24 mouse cellular contexts compared by ENCODE assay signal in genomic region chr2:171595240-171595639, GRCm38 (mm10).
DNase-seq lines count a peak whose midpoint lies in the region; ATAC-seq and TF ChIP-seq lines count a peak whose summit lies in the region.
"Had no signal": no experiment of that assay in that cellular context is flagged by ENCODE, and none has a peak within 500 bp of the region (broad histone marks: within the 10 kb centered on the region; RNA-seq: fewer than 3 reads in every experiment).

No protein-coding gene starts in this region.

- WGBS in heart, embryonic 13.5 days, result 48% methylated on average over 5 of the region's 5 CpGs
- 30% methylated on average over 5 of the region's 5 CpGs for WGBS in heart, postnatal 0 days
- 82% methylated on average over 5 of the region's 5 CpGs for WGBS in hindbrain, embryonic 10.5 days
- 77% methylated on average over 5 of the region's 5 CpGs for WGBS in hindbrain, embryonic 11.5 days

- no peaks in the 10 kb centered on the region for H3K36me3 ChIP-seq in heart, embryonic 13.5 days
- no peaks in the 10 kb centered on the region for H3K36me3 ChIP-seq in heart, postnatal 0 days (replicated peaks; ENCODE audit: control insufficient read depth, insufficient read depth, low read length)
- H3K36me3 ChIP-seq in hindbrain, embryonic 10.5 days, result no peaks in the 10 kb centered on the region
- no peaks in the 10 kb centered on the region for H3K36me3 ChIP-seq in hindbrain, embryonic 11.5 days (ENCODE audit: control insufficient read depth, insufficient read depth, low read length)
- H3K36me3 ChIP-seq: embryonic facial prominence, embryonic 10.5 days; embryonic facial prominence, embryonic 12.5 days; forebrain, embryonic 15.5 days; G1E had no signal

- H3K4me3 ChIP-seq in heart, embryonic 13.5 days, result no peak overlapping the region
- no peak overlapping the region for H3K4me3 ChIP-seq in heart, postnatal 0 days (ENCODE audit: low read depth, low read length)
- H3K4me3 ChIP-seq in hindbrain, embryonic 10.5 days, result no peak overlapping the region
- H3K4me3 ChIP-seq in hindbrain, embryonic 11.5 days (ENCODE audit: low read depth, low read length), result no peak overlapping the region
- H3K4me3 ChIP-seq: embryonic facial prominence, embryonic 10.5 days; embryonic facial prominence, embryonic 12.5 days; forebrain, embryonic 13.5 days; forebrain, embryonic 15.5 days had no signal

- peaks cover 34% of the 10 kb centered on the region for H3K4me1 ChIP-seq in heart, embryonic 13.5 days
- no peaks in the 10 kb centered on the region for H3K4me1 ChIP-seq in heart, postnatal 0 days (ENCODE audit: control insufficient read depth, insufficient read depth)
- H3K4me1 ChIP-seq in hindbrain, embryonic 10.5 days (replicated peaks), result peaks cover 31% of the 10 kb centered on the region
- no peaks in the 10 kb centered on the region for H3K4me1 ChIP-seq in hindbrain, embryonic 11.5 days (replicated peaks; ENCODE audit: control insufficient read depth, insufficient read depth, low read length)
- H3K4me1 ChIP-seq: embryonic facial prominence, embryonic 10.5 days; embryonic facial prominence, embryonic 12.5 days had no signal

- no peaks in the 10 kb centered on the region for H3K9me3 ChIP-seq in heart, embryonic 13.5 days
- no peaks in the 10 kb centered on the region for H3K9me3 ChIP-seq in heart, postnatal 0 days (replicated peaks; ENCODE audit: control insufficient read depth, low read length)
- H3K9me3 ChIP-seq in hindbrain, embryonic 10.5 days, result no peaks in the 10 kb centered on the region
- no peaks in the 10 kb centered on the region for H3K9me3 ChIP-seq in hindbrain, embryonic 11.5 days (ENCODE audit: control insufficient read depth, low read length)
- H3K9me3 ChIP-seq: embryonic facial prominence, embryonic 10.5 days; embryonic facial prominence, embryonic 12.5 days; forebrain, embryonic 13.5 days; forebrain, embryonic 15.5 days had no signal

- no peak for DNase-seq in heart, adult 11 months
- DNase-seq in heart, postnatal 0 days (ENCODE audit: low spot score), result peak; percentile 55
- DNase-seq in heart, postnatal 14 days, result no peak
- no peak for DNase-seq in hindbrain, embryonic 10.5 days (ENCODE audit: low spot score)
- DNase-seq in hindbrain, embryonic 11.5 days (ENCODE audit: low spot score), result no peak
- DNase-seq: adrenal gland, adult 8-10 months; adrenal gland, postnatal 14 days; adrenal gland, postnatal 36 days; B cell, adult 2 months; cerebellum, adult 11-12 months; cerebellum, adult 2 months; cerebellum, adult 9-10 months; cerebellum, postnatal 10 days; cerebellum, postnatal 25 days had no signal

- 0 out of 2 replicates have a peak overlapping the region, but pooled peaks have one; percentile 13 for H3K4me2 ChIP-seq in heart, embryonic 13.5 days
- H3K4me2 ChIP-seq in heart, postnatal 0 days (ENCODE audit: low read depth, low read length), result no peak overlapping the region
- H3K4me2 ChIP-seq in hindbrain, embryonic 11.5 days (replicated peaks; ENCODE audit: low read depth, low read length), result no peak overlapping the region
- H3K4me2 ChIP-seq: embryonic facial prominence, embryonic 12.5 days; forebrain, embryonic 13.5 days; forebrain, embryonic 15.5 days had no signal

- H3K27ac ChIP-seq in heart, embryonic 13.5 days (replicated peaks), result no peak overlapping the region
- H3K27ac ChIP-seq in heart, postnatal 0 days (ENCODE audit: low read depth), result no peak overlapping the region
- peak overlapping the region; percentile 40; the same call in 1 of the 2 replicates for H3K27ac ChIP-seq in hindbrain, embryonic 10.5 days
- no peak overlapping the region for H3K27ac ChIP-seq in hindbrain, embryonic 11.5 days (ENCODE audit: low read depth, low read length)
- H3K27ac ChIP-seq: embryonic facial prominence, embryonic 10.5 days; embryonic facial prominence, embryonic 12.5 days; forebrain, embryonic 13.5 days; forebrain, embryonic 15.5 days had no signal

- no peak for TF ChIP-seq EP300 in heart, postnatal 0 days (IDR thresholded peaks at IDR 0.05; ENCODE audit: low read depth)

- no peak for ATAC-seq in heart, embryonic 13.5 days (ENCODE audit: extremely low read depth, insufficient number of reproducible peaks, low FRiP score, low TSS enrichment)
- peak; percentile 73; the same call in 1 of the 2 replicates for ATAC-seq in heart, postnatal 0 days (ENCODE audit: insufficient read depth, low read depth)
- no peak for ATAC-seq in hindbrain, embryonic 11.5 days (ENCODE audit: low FRiP score)
- ATAC-seq: activated CD4-positive, CD25-positive, alpha-beta regulatory T cell, adult 4 months; CD4-positive, CD25-positive, alpha-beta regulatory T cell, adult 4 months; forebrain, embryonic 13.5 days; forebrain, embryonic 15.5 days; Patski had no signal

- intact Hi-C loops in heart, postnatal 14 days (cut with DNase I), result no loop called here

- TF ChIP-seq CTCF in heart, postnatal 0 days (IDR thresholded peaks at IDR 0.05; ENCODE audit: low read depth), result no peak

- no peaks in the 10 kb centered on the region for H3K27me3 ChIP-seq in heart, embryonic 13.5 days (replicated peaks)
- no peaks in the 10 kb centered on the region for H3K27me3 ChIP-seq in heart, postnatal 0 days (ENCODE audit: control insufficient read depth, insufficient read depth, low read length)
- peaks cover 31% of the 10 kb centered on the region for H3K27me3 ChIP-seq in hindbrain, embryonic 10.5 days (ENCODE audit: insufficient read depth, poor library complexity, severe bottlenecking)
- no peaks in the 10 kb centered on the region for H3K27me3 ChIP-seq in hindbrain, embryonic 11.5 days (ENCODE audit: control insufficient read depth, insufficient read depth, low read length)
- H3K27me3 ChIP-seq: CH12.LX; embryonic facial prominence, embryonic 12.5 days; Patski had no signal

- peak overlapping the region; percentile 24; the same call in 1 of the 2 replicates for H3K9ac ChIP-seq in heart, embryonic 13.5 days
- H3K9ac ChIP-seq in heart, postnatal 0 days (replicated peaks; ENCODE audit: low read depth, low read length), result no peak overlapping the region
- H3K9ac ChIP-seq in hindbrain, embryonic 11.5 days (ENCODE audit: low read depth, low read length), result no peak overlapping the region
- H3K9ac ChIP-seq: embryonic facial prominence, embryonic 12.5 days; forebrain, embryonic 13.5 days; forebrain, embryonic 15.5 days had no signal
